Mouse (Mus musculus): ENCODE measurements around the gene Sod3. TPM values are rescaled to one million over a fixed set of nuclear protein-coding genes. Genes with fewer than 3 reads are reported as not detected.
A peak's percentile ranks its signal among the peaks of the same experiment; 100 is the strongest.

The Sod3 gene
- polyA plus RNA-seq, 1 experiment, result 11.7 TPM

DNA sequence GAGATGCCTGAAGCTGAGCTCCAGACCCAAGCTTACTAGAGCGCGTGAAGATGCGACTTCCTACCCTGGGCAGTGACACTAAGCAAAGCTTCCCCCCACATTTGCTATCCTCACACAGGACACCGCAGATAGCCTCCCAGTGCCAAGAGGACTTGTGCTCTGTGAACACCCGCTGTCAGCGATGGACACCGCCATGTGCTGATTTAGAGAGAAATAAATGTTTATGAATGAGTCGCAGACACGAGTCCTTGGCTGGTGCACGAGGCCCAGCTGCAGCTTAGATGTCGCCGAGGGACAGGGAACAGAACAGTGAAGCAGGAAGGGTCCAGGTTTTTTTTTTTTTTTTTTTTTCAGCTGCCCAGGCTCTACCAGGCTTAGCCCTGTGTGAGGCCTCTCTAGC is 46.6 kb downstream of the Sod3 start:
- Histone ChIP-seq H3K4me1 (ENCODE audit: control insufficient read depth, insufficient read depth, low read length) (peaks cover 6% of the 10 kb centered on the region), H3K4me3 (replicated peaks; ENCODE audit: insufficient read depth, low read depth, low read length) (no peak overlapping the region), H3K27ac (ENCODE audit: insufficient read depth, low read length) (no peak overlapping the region), H3K27me3 (ENCODE audit: control insufficient read depth, insufficient read depth, low read length) (no peaks in the 10 kb centered on the region)
- TF ChIP-seq POLR2A (IDR thresholded peaks at IDR 0.05; ENCODE audit: borderline replicate concordance, insufficient read depth, low read length), result no peak
- TF ChIP-seq CTCF (IDR thresholded peaks at IDR 0.05; ENCODE audit: borderline replicate concordance, insufficient read depth, low read depth, low read length), result no peak
- WGBS, result 34% methylated on average over 12 of the region's 12 CpGs
- peak in 1 of 2 experiments; percentile 19 for DNase-seq

DNA sequence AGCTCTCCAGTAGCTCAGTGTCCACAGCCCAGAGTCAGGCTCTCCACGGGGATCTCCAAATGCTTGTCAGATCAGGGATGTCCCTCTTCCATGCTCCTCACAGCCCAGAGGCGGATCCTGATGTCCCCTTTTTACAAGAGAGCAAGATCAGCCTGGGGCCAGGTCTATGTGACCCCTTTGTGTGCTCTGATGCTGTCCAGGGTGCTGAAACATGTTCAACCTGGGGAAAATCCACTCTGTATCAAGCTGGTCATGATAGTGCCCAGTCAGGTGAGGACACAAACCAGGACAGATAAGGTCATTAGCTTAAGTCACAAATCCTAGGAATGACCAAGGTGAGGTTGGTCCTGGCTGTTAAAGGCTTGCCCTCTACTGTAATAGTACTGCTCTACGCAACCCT is 48.0 kb downstream of the Sod3 start:
- Histone ChIP-seq H3K4me3 (replicated peaks; ENCODE audit: insufficient read depth, low read depth, low read length) (no peak overlapping the region), H3K27me3 (ENCODE audit: control insufficient read depth, insufficient read depth, low read length) (no peaks in the 10 kb centered on the region), H3K4me1 (ENCODE audit: control insufficient read depth, insufficient read depth, low read length) (peaks cover 15% of the 10 kb centered on the region), H3K27ac (ENCODE audit: insufficient read depth, low read length) (no peak overlapping the region)
- no peak for DNase-seq
- TF ChIP-seq POLR2A (IDR thresholded peaks at IDR 0.05; ENCODE audit: borderline replicate concordance, insufficient read depth, low read length) (no peak), CTCF (IDR thresholded peaks at IDR 0.05; ENCODE audit: borderline replicate concordance, insufficient read depth, low read depth, low read length) (no peak)
- 80% methylated on average over 3 of the region's 3 CpGs for WGBS

DNA sequence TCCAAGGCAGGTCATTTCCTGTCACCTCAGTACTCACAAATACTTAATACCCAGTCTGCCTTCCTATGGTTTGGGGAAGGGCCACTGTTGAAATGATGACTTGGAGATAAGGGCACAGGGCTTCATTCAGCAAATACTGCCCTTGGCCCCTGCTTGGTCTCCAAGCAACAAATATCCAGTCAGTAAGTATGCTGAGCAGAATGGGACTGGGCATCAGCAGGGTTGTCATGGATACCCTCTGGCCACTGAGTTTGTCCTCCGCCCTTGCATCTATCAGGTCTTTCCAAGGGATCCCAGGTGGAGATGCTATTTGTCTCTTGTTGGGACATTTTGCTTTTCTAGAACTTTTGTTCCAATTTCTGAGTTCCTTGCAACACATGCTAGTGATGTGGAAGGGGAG is 51.6 kb downstream of the Sod3 start:
- H3K4me3 ChIP-seq (replicated peaks; ENCODE audit: insufficient read depth, low read depth, low read length), result no peak overlapping the region
- H3K4me1 ChIP-seq (ENCODE audit: control insufficient read depth, insufficient read depth, low read length), result peaks cover 13% of the 10 kb centered on the region
- WGBS, result 77% methylated on average over 1 of the region's 1 CpGs
- H3K27me3 ChIP-seq (ENCODE audit: control insufficient read depth, insufficient read depth, low read length), result no peaks in the 10 kb centered on the region
- H3K27ac ChIP-seq (ENCODE audit: insufficient read depth, low read length), result no peak overlapping the region
- no peak for DNase-seq
- no peak for TF ChIP-seq CTCF (IDR thresholded peaks at IDR 0.05; ENCODE audit: borderline replicate concordance, insufficient read depth, low read depth, low read length)

DNA sequence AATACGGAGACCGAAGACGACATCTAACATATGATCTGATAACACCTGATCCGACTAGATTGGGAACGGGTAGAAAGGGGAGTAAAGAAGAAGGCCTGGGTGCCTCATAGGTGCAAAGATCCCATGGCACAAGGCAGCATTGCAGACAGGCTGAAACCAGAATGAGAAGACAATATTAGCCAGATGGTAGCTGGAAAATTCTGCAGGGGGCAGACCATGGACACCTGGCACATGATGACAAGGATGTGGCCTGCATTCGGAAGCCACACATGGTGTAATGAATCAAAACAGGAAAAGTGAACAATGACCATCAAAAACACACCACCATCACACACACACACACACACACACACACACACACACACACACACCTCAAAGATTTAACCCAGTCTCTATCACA is 52.3 kb downstream of the Sod3 start:
- Histone ChIP-seq H3K4me1 (ENCODE audit: control insufficient read depth, insufficient read depth, low read length) (peaks cover 13% of the 10 kb centered on the region), H3K27ac (ENCODE audit: insufficient read depth, low read length) (no peak overlapping the region), H3K4me3 (replicated peaks; ENCODE audit: insufficient read depth, low read depth, low read length) (no peak overlapping the region), H3K27me3 (ENCODE audit: control insufficient read depth, insufficient read depth, low read length) (no peaks in the 10 kb centered on the region)
- peak; percentile 58 to 76 for DNase-seq
- TF ChIP-seq CTCF (IDR thresholded peaks at IDR 0.05; ENCODE audit: borderline replicate concordance, insufficient read depth, low read depth, low read length) (no peak), POLR2A (IDR thresholded peaks at IDR 0.05; ENCODE audit: borderline replicate concordance, insufficient read depth, low read length) (no peak)
- WGBS, result 28% methylated on average over 6 of the region's 6 CpGs

DNA sequence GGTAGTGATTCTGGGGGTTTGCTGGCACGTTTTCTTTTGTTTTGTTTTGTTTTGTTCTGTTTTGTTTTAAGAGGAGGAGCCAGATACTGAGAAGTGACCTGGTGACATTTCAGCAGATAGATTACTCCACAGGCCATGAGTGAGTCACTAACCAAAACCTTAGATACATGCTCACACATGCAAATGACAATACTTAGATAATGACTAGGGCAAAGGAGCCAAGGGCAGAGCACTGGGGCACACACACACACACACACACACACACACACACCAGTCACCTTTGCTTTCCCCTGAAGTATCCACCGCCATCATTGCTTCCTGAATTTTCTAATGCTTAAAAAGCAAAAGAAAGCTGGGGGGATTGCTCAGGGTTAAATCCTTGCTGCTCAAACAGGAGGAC is 52.9 kb downstream of the Sod3 start:
- TF ChIP-seq CTCF (IDR thresholded peaks at IDR 0.05; ENCODE audit: borderline replicate concordance, insufficient read depth, low read depth, low read length) (no peak), POLR2A (IDR thresholded peaks at IDR 0.05; ENCODE audit: borderline replicate concordance, insufficient read depth, low read length) (no peak)

More for the DNA sequence above, 52.9 kb downstream of the Sod3 start:
- WGBS, result 84% methylated on average over 2 of the region's 2 CpGs
- Histone ChIP-seq H3K4me1 (ENCODE audit: control insufficient read depth, insufficient read depth, low read length) (peaks cover 11% of the 10 kb centered on the region; the same call in 1 of the 2 replicates), H3K27me3 (ENCODE audit: control insufficient read depth, insufficient read depth, low read length) (no peaks in the 10 kb centered on the region), H3K4me3 (replicated peaks; ENCODE audit: insufficient read depth, low read depth, low read length) (no peak overlapping the region), H3K27ac (ENCODE audit: insufficient read depth, low read length) (no peak overlapping the region)
- no peak for DNase-seq

Other genes with a start within 250 kb of the Sod3 start
- 97.4 and 103 TPM in 2 replicates for gene Dhx15, start 173.3 kb upstream of the Sod3 start, polyA plus RNA-seq (2012; rRNA removed)
- gene Ccdc149, start 107.7 kb downstream of the Sod3 start, polyA plus RNA-seq (2012; rRNA removed), result 29.0 and 30.4 TPM in 2 replicates
- gene Lgi2, start 202.7 kb downstream of the Sod3 start, polyA plus RNA-seq (2012; rRNA removed), result 47.0 and 52.0 TPM in 2 replicates

All from cerebellum, adult 2 months (tissue).